Mouse (Mus musculus) lung, adult 18-20 months (tissue): ENCODE data around the gene Tent4a.

Source experiments
- DNase-seq, 2 experiments: peaks; one replicate each; pipeline ENCODE4 v3.0.0; 2022; ENCODE audit warnings: mixed read lengths in 2 of 2

Gene Tent4a

DNA sequence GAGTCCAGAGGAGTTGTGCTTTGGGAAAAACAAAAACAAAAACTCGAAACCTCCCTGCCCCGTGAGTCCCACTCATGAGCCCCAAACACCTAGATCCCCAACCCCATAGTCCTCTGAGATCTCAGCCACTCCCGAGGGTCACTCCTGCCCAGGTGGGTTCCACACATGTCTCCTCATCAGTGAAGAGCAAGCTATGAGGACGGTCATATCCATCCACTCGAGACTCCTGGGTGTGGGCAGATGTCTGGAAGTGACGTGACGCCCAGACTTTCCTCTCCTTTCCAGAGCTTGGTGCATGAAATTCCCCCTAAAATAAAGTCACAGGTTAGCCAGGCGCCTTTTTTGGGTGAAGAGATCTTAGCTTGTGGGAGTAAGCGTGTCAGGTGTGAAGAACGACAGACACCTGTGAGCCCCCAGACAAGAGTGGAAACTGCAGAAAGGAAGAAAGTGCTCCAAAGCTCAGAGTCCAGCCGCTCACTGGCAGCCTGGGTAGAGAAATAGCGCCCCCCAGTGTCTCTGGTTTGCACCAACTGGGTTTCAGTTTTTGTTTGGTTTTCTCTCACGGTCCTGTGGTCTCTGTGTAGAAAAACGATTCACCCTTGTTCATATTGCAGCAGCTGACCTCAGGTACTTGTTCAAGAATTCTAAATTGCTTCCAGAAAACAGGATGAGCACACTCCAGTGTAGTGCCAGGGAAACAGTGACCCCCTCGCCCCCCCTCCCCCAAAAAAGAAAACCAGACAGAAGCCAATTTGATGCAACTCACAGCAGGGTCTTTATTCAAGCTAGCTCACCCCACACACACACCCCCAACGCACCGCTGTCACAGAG lies 73.6 kb downstream of the Tent4a start:
- DNase-seq = peak; percentile 5 to 40

DNA sequence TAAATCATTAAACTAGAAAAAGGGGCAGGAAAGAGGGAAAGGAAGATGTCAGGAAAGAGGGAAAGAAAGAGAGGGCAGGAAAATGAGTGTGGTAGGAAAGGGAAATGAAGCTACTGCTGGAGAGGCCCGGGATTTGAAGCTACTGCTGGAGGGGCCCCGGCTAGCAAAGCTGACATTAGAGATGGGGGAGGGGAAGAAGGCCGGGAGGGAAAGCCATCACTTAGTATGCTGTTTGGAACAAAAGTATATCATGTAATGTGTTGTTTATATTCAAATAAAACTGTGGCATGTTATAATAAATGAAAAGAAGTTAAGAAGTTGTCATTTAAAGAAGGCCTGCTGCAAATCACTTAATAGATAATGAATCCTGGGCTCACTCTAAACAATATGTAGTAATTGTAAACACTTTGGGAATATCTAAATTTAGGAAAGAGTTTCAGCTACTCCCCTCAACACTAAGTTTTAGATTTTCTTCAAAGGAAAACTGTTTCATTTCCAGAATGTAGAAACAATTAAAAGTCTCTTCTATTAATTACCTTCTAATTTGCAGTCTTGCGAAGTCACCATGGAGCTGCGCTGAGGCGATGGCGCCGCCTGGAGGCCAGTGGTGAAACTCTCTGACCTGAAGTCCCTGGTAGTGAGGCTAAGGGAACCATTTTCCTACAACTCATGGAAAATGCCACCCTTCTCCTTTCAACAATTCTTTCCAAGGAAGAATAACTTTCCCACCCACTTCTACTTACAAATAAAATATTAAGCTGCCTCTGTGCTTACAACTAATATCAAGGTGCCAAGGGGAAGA lies 74.6 kb downstream of the Tent4a start:
- DNase-seq = peak; percentile 26 to 34

DNA sequence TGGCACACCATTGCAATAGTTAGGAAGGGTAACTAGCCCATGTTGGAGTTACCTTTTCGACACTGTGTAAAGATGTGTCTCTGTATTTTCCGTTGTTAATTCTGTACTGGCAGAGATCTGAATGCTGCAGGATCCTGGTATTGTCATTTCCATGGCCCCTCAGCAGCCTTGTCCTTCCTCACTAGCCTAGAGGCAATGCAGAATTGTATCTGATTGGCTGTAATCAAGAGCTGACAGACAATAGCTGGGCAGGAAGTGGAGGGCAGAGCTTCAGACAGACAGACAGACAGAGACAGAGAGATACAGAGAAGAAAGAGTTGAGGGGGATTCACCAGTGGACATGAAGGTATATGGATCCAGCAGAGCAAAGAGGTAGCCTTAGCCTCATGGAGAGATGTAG lies 75.5 kb downstream of the Tent4a start:
- no peak for DNase-seq

DNA sequence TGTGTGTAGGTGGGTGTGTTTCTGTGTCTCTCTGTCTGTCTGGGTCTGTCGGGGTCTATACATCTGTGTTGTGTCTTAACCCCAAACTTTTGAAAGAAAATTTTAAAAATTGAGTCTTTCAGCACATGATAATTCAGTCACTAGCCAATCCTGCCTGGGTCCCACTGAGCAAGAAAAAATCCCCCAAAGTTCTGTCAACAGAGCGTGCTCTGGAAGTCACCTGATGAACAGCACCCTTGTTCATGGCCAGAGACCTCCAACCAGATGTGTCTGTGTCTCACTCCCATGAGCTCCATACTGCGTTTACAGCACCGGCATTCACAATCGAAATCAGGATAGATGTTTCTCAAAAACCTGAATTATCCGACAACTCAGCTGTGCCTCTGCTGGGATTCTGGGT lies 76.0 kb downstream of the Tent4a start:
- DNase-seq = no peak

DNA sequence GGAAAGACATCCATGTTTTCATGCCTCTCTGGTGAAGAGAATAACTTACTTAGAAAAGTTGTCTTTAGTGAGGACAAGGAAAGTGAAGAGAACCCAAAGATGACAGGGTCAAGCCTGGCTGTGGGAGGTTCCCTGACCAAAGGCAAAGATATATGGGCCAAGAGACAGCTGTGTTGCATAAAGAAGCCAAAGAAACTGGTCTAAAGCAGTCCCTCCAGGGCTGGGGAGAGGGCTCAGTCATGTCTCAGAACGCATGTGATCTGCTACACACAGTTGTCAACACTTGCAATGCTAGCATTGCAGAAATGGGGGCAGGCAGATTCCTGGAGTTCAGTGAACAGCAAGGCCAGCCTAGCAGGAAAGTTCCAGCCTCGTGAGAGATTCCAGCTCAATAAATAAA lies 77.3 kb downstream of the Tent4a start:
- no peak for DNase-seq

DNA sequence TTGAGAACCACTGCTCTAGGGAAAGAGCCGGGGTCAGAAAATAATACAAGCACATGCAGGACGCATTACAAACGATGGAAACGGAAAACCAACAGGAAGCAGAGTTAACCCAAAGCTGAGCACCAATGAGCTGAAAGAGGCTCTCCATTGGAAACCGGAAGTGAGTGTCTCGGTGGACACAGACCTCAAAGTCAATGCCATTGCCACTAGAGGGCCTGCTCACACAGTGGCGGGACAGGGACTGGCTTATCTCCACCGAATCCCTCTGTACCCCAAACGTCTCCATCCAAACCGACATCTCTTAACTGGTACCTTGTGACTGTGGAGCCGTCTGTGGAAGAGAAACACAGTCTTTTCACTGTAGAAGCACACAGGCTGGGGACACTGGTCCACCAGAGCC lies 77.8 kb downstream of the Tent4a start:
- DNase-seq = no peak

DNA sequence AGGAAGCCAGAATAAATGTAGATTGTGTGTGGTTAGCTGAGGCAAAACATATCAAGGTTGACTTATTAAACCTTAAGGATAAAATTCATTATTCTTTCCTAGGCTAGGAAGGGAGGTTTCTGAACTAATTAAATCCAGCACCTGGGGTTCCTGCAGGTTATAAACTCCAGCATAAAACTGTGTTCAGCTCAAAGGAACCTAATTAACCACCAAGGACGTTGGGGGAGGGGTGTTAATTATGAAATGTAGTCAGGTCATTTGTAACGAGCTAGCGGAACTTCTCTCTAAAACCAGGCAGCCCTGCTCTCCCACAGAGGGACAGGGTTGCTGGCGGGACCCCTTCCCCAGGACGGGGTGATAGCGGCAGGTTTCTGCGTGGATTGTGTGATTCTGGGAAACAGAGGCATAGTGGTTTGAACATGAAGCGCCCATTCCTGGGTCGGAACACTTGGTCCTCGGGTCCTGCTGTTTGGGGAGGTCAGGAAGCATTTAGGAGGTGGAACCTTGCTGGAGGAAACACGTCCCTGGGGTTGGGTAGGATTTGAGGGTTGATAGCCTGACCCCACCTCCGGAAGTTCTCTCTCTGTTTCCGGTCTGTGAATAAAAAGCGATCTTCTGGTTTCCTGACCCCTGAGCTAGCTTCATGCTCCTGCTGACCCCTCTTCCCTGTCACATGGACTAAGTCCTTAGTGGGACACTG lies 78.8 kb downstream of the Tent4a start:
- no peak for DNase-seq
